Mouse (Mus musculus): Measurements from ENCODE around the gene Plcxd2.

- TF ChIP-seq POLR2A (IDR thresholded peaks at IDR 0.05; ENCODE audit: borderline replicate concordance, insufficient read depth, low read length) (no peak), CTCF (IDR thresholded peaks at IDR 0.05; ENCODE audit: borderline replicate concordance, insufficient read depth, low read depth, low read length) (no peak)
These were observed 23.9 kb upstream of the Plcxd2 start for GRCm38 (mm10) chr16:46033896-46034295.
